Mouse (Mus musculus): ENCODE measurements around the gene Gm20388. TPM values are rescaled to one million over a fixed set of nuclear protein-coding genes. Genes with fewer than 3 reads are reported as not detected.
A peak's percentile ranks its signal among the peaks of the same experiment; 100 is the strongest.

Gene Gm20388
- polyA plus RNA-seq, 1 experiment from 2014 or later, result not detected

GRCm38 (mm10) chr8:121852464-121852863 is 1941.8 kb downstream of the Gm20388 start:
- H3K4me1 ChIP-seq (replicated peaks; ENCODE audit: control insufficient read depth, insufficient read depth, low read length), result peaks cover 12% of the 10 kb centered on the region
- no peaks in the 10 kb centered on the region for H3K36me3 ChIP-seq (ENCODE audit: control insufficient read depth, insufficient read depth, low read length)
- ATAC-seq (ENCODE audit: low read depth), result peak; percentile 41; the same call in 1 of the 2 replicates
- no peak overlapping the region for H3K9ac ChIP-seq (ENCODE audit: low read length)
- peaks cover 2% of the 10 kb centered on the region; the same call in 1 of the 2 replicates for H3K27me3 ChIP-seq (ENCODE audit: control insufficient read depth, insufficient read depth, low read depth, low read length)
- no peak overlapping the region for H3K4me3 ChIP-seq (ENCODE audit: low read length)
- 10% methylated on average over 7 of the region's 7 CpGs for WGBS
- no peak overlapping the region for H3K27ac ChIP-seq (ENCODE audit: low read length)
- no peaks in the 10 kb centered on the region for H3K9me3 ChIP-seq (ENCODE audit: control insufficient read depth, low read length)
- no peak overlapping the region for H3K4me2 ChIP-seq (ENCODE audit: low read depth, low read length)

- H3K27ac ChIP-seq (ENCODE audit: low read length), result no peak overlapping the region
- H3K4me2 ChIP-seq (ENCODE audit: low read depth, low read length), result no peak overlapping the region
- no peaks in the 10 kb centered on the region for H3K36me3 ChIP-seq (ENCODE audit: control insufficient read depth, insufficient read depth, low read length)
- H3K9ac ChIP-seq (ENCODE audit: low read length), result no peak overlapping the region; the same call in 1 of the 2 replicates
- 68% methylated on average over 2 of the region's 2 CpGs for WGBS
- peaks cover 12% of the 10 kb centered on the region for H3K4me1 ChIP-seq (replicated peaks; ENCODE audit: control insufficient read depth, insufficient read depth, low read length)
- H3K9me3 ChIP-seq (ENCODE audit: control insufficient read depth, low read length), result no peaks in the 10 kb centered on the region
- H3K4me3 ChIP-seq (ENCODE audit: low read length), result no peak overlapping the region
- ATAC-seq (ENCODE audit: low read depth), result no peak
- no peaks in the 10 kb centered on the region; the same call in 1 of the 2 replicates for H3K27me3 ChIP-seq (ENCODE audit: control insufficient read depth, insufficient read depth, low read depth, low read length)
Observed at GRCm38 (mm10) chr8:121853586-121853985, 1942.9 kb downstream of the Gm20388 start.

- WGBS, result 68% methylated on average over 14 of the region's 14 CpGs
- ATAC-seq (ENCODE audit: low read depth), result no peak
- H3K9ac ChIP-seq (ENCODE audit: low read length), result no peak overlapping the region
- H3K27me3 ChIP-seq (ENCODE audit: control insufficient read depth, insufficient read depth, low read depth, low read length), result no peaks in the 10 kb centered on the region; the same call in 1 of the 2 replicates
- no peak overlapping the region for H3K27ac ChIP-seq (ENCODE audit: low read length)
- H3K36me3 ChIP-seq (ENCODE audit: control insufficient read depth, insufficient read depth, low read length), result no peaks in the 10 kb centered on the region
- peaks cover 8% of the 10 kb centered on the region for H3K4me1 ChIP-seq (replicated peaks; ENCODE audit: control insufficient read depth, insufficient read depth, low read length)
- no peaks in the 10 kb centered on the region for H3K9me3 ChIP-seq (ENCODE audit: control insufficient read depth, low read length)
- H3K4me2 ChIP-seq (ENCODE audit: low read depth, low read length), result no peak overlapping the region
- no peak overlapping the region for H3K4me3 ChIP-seq (ENCODE audit: low read length)
Observed at GRCm38 (mm10) chr8:121856071-121856746, 1945.6 kb downstream of the Gm20388 start.

- Histone ChIP-seq H3K9me3 (ENCODE audit: control insufficient read depth, low read length) (no peaks in the 10 kb centered on the region), H3K36me3 (ENCODE audit: control insufficient read depth, insufficient read depth, low read length) (no peaks in the 10 kb centered on the region), H3K4me1 (replicated peaks; ENCODE audit: control insufficient read depth, insufficient read depth, low read length) (peaks cover 2% of the 10 kb centered on the region; the same call in 1 of the 2 replicates), H3K27me3 (ENCODE audit: control insufficient read depth, insufficient read depth, low read depth, low read length) (no peaks in the 10 kb centered on the region), H3K4me3 (ENCODE audit: low read length) (no peak overlapping the region), H3K4me2 (ENCODE audit: low read depth, low read length) (no peak overlapping the region), H3K27ac (ENCODE audit: low read length) (no peak overlapping the region), H3K9ac (ENCODE audit: low read length) (no peak overlapping the region)
- no peak for ATAC-seq (ENCODE audit: low read depth)
- 59% methylated on average over 9 of the region's 9 CpGs for WGBS
Observed at GRCm38 (mm10) chr8:121857331-121857730, 1946.7 kb downstream of the Gm20388 start.

GRCm38 (mm10) chr8:121857747-121858146 is 1947.1 kb downstream of the Gm20388 start:
- Histone ChIP-seq H3K27ac (ENCODE audit: low read length) (no peak overlapping the region), H3K36me3 (ENCODE audit: control insufficient read depth, insufficient read depth, low read length) (no peaks in the 10 kb centered on the region), H3K4me3 (ENCODE audit: low read length) (no peak overlapping the region), H3K4me1 (replicated peaks; ENCODE audit: control insufficient read depth, insufficient read depth, low read length) (no peaks in the 10 kb centered on the region), H3K27me3 (ENCODE audit: control insufficient read depth, insufficient read depth, low read depth, low read length) (no peaks in the 10 kb centered on the region), H3K4me2 (ENCODE audit: low read depth, low read length) (no peak overlapping the region), H3K9ac (ENCODE audit: low read length) (no peak overlapping the region), H3K9me3 (ENCODE audit: control insufficient read depth, low read length) (no peaks in the 10 kb centered on the region)
- no peak for ATAC-seq (ENCODE audit: low read depth)
- 25% methylated on average over 2 of the region's 2 CpGs for WGBS

GRCm38 (mm10) chr8:121861276-121861675 is 1950.6 kb downstream of the Gm20388 start:
- no peak overlapping the region for H3K4me2 ChIP-seq (ENCODE audit: low read depth, low read length)
- no peak overlapping the region for H3K27ac ChIP-seq (ENCODE audit: low read length)
- ATAC-seq (ENCODE audit: low read depth), result 0 out of 2 replicates have a peak, but pooled peaks have one; percentile 28
- 37% methylated on average over 6 of the region's 6 CpGs for WGBS
- H3K4me3 ChIP-seq (ENCODE audit: low read length), result no peak overlapping the region
- H3K4me1 ChIP-seq (replicated peaks; ENCODE audit: control insufficient read depth, insufficient read depth, low read length), result no peaks in the 10 kb centered on the region
- no peaks in the 10 kb centered on the region for H3K9me3 ChIP-seq (ENCODE audit: control insufficient read depth, low read length)
- no peak overlapping the region for H3K9ac ChIP-seq (ENCODE audit: low read length)
- no peaks in the 10 kb centered on the region for H3K36me3 ChIP-seq (ENCODE audit: control insufficient read depth, insufficient read depth, low read length)
- H3K27me3 ChIP-seq (ENCODE audit: control insufficient read depth, insufficient read depth, low read depth, low read length), result no peaks in the 10 kb centered on the region

GRCm38 (mm10) chr8:121861806-121862548 is 1951.3 kb downstream of the Gm20388 start:
- Histone ChIP-seq H3K9me3 (ENCODE audit: control insufficient read depth, low read length) (no peaks in the 10 kb centered on the region), H3K4me2 (ENCODE audit: low read depth, low read length) (no peak overlapping the region), H3K9ac (ENCODE audit: low read length) (no peak overlapping the region), H3K27me3 (ENCODE audit: control insufficient read depth, insufficient read depth, low read depth, low read length) (no peaks in the 10 kb centered on the region), H3K4me1 (replicated peaks; ENCODE audit: control insufficient read depth, insufficient read depth, low read length) (no peaks in the 10 kb centered on the region), H3K27ac (ENCODE audit: low read length) (no peak overlapping the region), H3K4me3 (ENCODE audit: low read length) (no peak overlapping the region), H3K36me3 (ENCODE audit: control insufficient read depth, insufficient read depth, low read length) (no peaks in the 10 kb centered on the region)
- ATAC-seq (ENCODE audit: low read depth), result 0 out of 2 replicates have a peak, but pooled peaks have one; percentile 23
- WGBS, result 62% methylated on average over 12 of the region's 12 CpGs

- 57% methylated on average over 8 of the region's 8 CpGs for WGBS
Observed at GRCm38 (mm10) chr8:121865356-121865755, 1954.7 kb downstream of the Gm20388 start.

GRCm38 (mm10) chr8:121868196-121868595 is 1957.6 kb downstream of the Gm20388 start:
- no peak for ATAC-seq (ENCODE audit: low read depth)
- H3K36me3 ChIP-seq (ENCODE audit: control insufficient read depth, insufficient read depth, low read length), result no peaks in the 10 kb centered on the region
- H3K4me3 ChIP-seq (ENCODE audit: low read length), result no peak overlapping the region
- no peak overlapping the region for H3K4me2 ChIP-seq (ENCODE audit: low read depth, low read length)
- no peaks in the 10 kb centered on the region for H3K9me3 ChIP-seq (ENCODE audit: control insufficient read depth, low read length)
- WGBS, result 82% methylated on average over 5 of the region's 5 CpGs
- no peaks in the 10 kb centered on the region for H3K27me3 ChIP-seq (ENCODE audit: control insufficient read depth, insufficient read depth, low read depth, low read length)
- H3K9ac ChIP-seq (ENCODE audit: low read length), result no peak overlapping the region
- H3K27ac ChIP-seq (ENCODE audit: low read length), result no peak overlapping the region
- H3K4me1 ChIP-seq (replicated peaks; ENCODE audit: control insufficient read depth, insufficient read depth, low read length), result peaks cover 7% of the 10 kb centered on the region

More at GRCm38 (mm10) chr8:121865356-121865755, 1954.7 kb downstream of the Gm20388 start:
- H3K36me3 ChIP-seq (ENCODE audit: control insufficient read depth, insufficient read depth, low read length), result no peaks in the 10 kb centered on the region
- no peak overlapping the region for H3K27ac ChIP-seq (ENCODE audit: low read length)
- H3K27me3 ChIP-seq (ENCODE audit: control insufficient read depth, insufficient read depth, low read depth, low read length), result no peaks in the 10 kb centered on the region
- no peak overlapping the region for H3K4me2 ChIP-seq (ENCODE audit: low read depth, low read length)
- no peak for ATAC-seq (ENCODE audit: low read depth)
- H3K4me3 ChIP-seq (ENCODE audit: low read length), result no peak overlapping the region
- H3K9me3 ChIP-seq (ENCODE audit: control insufficient read depth, low read length), result no peaks in the 10 kb centered on the region
- no peaks in the 10 kb centered on the region for H3K4me1 ChIP-seq (replicated peaks; ENCODE audit: control insufficient read depth, insufficient read depth, low read length)
- no peak overlapping the region for H3K9ac ChIP-seq (ENCODE audit: low read length)
